Mouse (Mus musculus): ENCODE results near the gene Pabpc4. TPM values are rescaled to one million over a fixed set of nuclear protein-coding genes. Genes with fewer than 3 reads are reported as not detected.
"Not testable (repeated sequence)": the region's sequence is repeated elsewhere in the genome, so short reads cannot be mapped to it uniquely, and the experiment has no call there.

Gene Pabpc4
- polyA plus RNA-seq, 1 experiment from 2014 or later, result 56.2 TPM

DNA sequence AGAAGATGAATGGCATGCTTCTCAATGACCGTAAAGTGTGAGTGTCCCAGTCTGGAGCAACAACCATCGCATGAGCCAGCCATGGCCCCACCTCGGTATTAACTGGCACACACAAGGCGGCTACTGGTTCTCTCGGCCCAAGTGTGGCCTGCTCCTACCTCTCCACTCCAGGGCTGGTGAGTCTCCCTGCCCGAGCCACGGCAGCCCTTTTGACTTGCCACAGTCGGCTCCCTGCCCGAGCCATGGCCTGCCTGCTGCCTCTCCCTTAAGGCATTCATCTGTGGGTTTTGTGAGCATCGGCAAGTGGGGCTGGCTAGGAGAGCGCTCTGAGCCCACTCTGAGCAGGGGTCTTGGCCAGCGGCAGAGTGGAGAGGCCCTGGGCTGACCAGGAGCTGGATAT is 26.9 kb downstream of the Pabpc4 start:
- H3K36me3 ChIP-seq (ENCODE audit: control insufficient read depth, insufficient read depth, low read length), result peaks cover 42% of the 10 kb centered on the region

DNA sequence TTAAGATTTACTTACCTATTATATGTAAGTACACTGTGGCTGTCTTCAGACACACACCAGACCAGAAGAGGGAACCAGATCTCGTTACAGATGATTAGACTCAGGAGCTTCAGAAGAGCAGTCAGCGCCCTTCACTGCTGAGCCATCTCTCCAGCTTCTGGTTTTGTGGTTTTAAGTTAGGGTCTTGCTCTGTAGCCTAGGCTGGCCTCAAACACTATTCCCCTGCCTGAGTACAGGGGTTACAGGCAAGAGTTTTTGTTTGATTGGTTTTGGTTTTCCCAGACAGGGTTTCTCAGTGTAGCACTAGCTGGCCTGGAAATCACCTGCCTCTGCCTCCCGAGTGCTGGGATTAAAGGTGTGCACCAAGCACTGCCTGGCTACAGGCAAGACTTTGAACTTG is 30.2 kb downstream of the Pabpc4 start:
- H3K27me3 ChIP-seq (ENCODE audit: control insufficient read depth, insufficient read depth, low read length), result no peaks in the 10 kb centered on the region
- H3K4me2 ChIP-seq (ENCODE audit: low read depth, severe bottlenecking), result no peak overlapping the region
- H3K9ac ChIP-seq (ENCODE audit: low read length), result no peak overlapping the region
- H3K9me3 ChIP-seq (ENCODE audit: control insufficient read depth, low read length), result no peaks in the 10 kb centered on the region
- ATAC-seq (ENCODE audit: insufficient number of reproducible peaks, low FRiP score, low TSS enrichment, low read depth) (no peak), DNase-seq (ENCODE audit: low spot score) (no peak)
- peaks cover 3% of the 10 kb centered on the region; the same call in 1 of the 2 replicates for H3K4me1 ChIP-seq (ENCODE audit: control insufficient read depth, insufficient read depth, low read length)
- 82% methylated on average over 3 of the region's 3 CpGs for WGBS
- H3K36me3 ChIP-seq (ENCODE audit: control insufficient read depth, insufficient read depth, low read length), result peaks cover 71% of the 10 kb centered on the region
- no peak overlapping the region for H3K27ac ChIP-seq (replicated peaks; ENCODE audit: low read depth, low read length)
- H3K4me3 ChIP-seq (ENCODE audit: low read depth, low read length), result no peak overlapping the region

More for the DNA sequence above, 26.9 kb downstream of the Pabpc4 start:
- Histone ChIP-seq H3K4me1 (ENCODE audit: control insufficient read depth, insufficient read depth, low read length) (peaks cover 18% of the 10 kb centered on the region), H3K9ac (ENCODE audit: low read length) (no peak overlapping the region), H3K4me3 (ENCODE audit: low read depth, low read length) (no peak overlapping the region), H3K27ac (replicated peaks; ENCODE audit: low read depth, low read length) (no peak overlapping the region), H3K4me2 (ENCODE audit: low read depth, severe bottlenecking) (no peak overlapping the region), H3K27me3 (ENCODE audit: control insufficient read depth, insufficient read depth, low read length) (no peaks in the 10 kb centered on the region), H3K9me3 (ENCODE audit: control insufficient read depth, low read length) (no peaks in the 10 kb centered on the region)
- WGBS, result 88% methylated on average over 12 of the region's 12 CpGs
- ATAC-seq (ENCODE audit: insufficient number of reproducible peaks, low FRiP score, low TSS enrichment, low read depth), result no peak
- no peak for DNase-seq (ENCODE audit: low spot score)

DNA sequence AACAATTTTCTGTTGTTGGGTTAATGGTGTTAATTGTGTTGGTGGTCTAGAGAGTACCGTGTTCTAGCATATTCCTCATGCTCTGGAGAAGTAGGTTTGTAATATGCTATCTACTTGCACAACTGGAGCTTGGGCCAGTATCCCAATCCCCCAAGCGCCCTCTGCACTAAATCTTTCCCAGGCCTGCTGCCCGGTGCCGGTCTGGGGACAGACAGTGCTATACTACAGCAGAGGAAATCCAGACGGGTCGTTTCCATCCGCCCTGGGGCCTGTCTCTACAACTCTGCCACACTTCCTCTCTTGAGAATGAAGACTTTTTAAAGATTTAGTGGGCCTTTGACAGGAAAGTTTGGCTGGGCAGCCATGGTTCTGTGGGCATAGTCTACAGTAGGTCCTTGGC is 30.8 kb downstream of the Pabpc4 start:
- WGBS, result 83% methylated on average over 7 of the region's 7 CpGs
- Histone ChIP-seq H3K9ac (ENCODE audit: low read length) (no peak overlapping the region), H3K4me3 (ENCODE audit: low read depth, low read length) (no peak overlapping the region), H3K9me3 (ENCODE audit: control insufficient read depth, low read length) (no peaks in the 10 kb centered on the region), H3K4me1 (ENCODE audit: control insufficient read depth, insufficient read depth, low read length) (peaks cover 3% of the 10 kb centered on the region; the same call in 1 of the 2 replicates), H3K27me3 (ENCODE audit: control insufficient read depth, insufficient read depth, low read length) (no peaks in the 10 kb centered on the region), H3K36me3 (ENCODE audit: control insufficient read depth, insufficient read depth, low read length) (peaks cover 73% of the 10 kb centered on the region), H3K27ac (replicated peaks; ENCODE audit: low read depth, low read length) (no peak overlapping the region), H3K4me2 (ENCODE audit: low read depth, severe bottlenecking) (no peak overlapping the region)
- no peak for DNase-seq (ENCODE audit: low spot score)
- no peak for ATAC-seq (ENCODE audit: insufficient number of reproducible peaks, low FRiP score, low TSS enrichment, low read depth)

DNA sequence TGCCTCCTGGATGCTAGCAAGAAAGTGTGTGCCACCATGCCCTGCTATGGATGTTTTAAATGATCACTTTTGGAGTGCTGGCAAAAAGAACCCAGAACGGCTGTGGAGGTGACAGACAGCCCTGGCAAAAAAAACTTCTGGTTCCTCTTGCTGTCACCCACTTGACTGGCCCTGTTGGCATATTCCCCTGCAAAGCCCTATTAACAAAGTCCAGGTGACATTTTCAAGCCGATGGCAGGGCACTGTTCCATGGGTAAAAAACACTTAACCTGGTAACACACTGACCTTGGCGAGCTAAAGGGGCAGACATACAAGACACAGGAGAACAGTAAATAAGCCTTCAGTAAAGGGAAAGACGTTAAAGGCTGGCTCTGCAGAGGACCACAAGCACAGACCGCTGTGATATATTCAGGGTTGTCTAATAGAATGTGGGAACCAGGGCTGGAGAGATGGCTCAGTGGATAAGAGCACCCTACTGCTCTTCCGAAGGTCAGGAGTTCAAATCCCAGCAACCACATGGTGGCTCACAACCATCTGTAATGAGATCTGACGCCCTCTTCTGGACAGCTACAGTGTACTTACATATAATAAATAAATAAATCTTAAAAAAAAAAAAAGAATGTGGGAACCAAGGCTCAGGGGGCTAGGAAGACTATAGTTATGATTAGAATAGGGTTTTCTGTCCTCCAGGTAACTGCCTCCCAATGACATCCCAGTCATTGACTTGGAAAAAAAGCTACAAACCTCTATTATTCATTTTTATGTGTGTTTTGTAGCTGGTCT is 31.7 kb downstream of the Pabpc4 start:
- H3K36me3 ChIP-seq (ENCODE audit: control insufficient read depth, insufficient read depth, low read length), result peaks cover 67% of the 10 kb centered on the region
- H3K4me3 ChIP-seq (ENCODE audit: low read depth, low read length), result no peak overlapping the region
- ATAC-seq (ENCODE audit: insufficient number of reproducible peaks, low FRiP score, low TSS enrichment, low read depth) (no peak), DNase-seq (ENCODE audit: low spot score) (no peak)
- H3K27ac ChIP-seq (replicated peaks; ENCODE audit: low read depth, low read length), result no peak overlapping the region
- peaks cover 3% of the 10 kb centered on the region; the same call in 1 of the 2 replicates for H3K4me1 ChIP-seq (ENCODE audit: control insufficient read depth, insufficient read depth, low read length)
- H3K27me3 ChIP-seq (ENCODE audit: control insufficient read depth, insufficient read depth, low read length), result no peaks in the 10 kb centered on the region
- no peak overlapping the region for H3K4me2 ChIP-seq (ENCODE audit: low read depth, severe bottlenecking)
- WGBS, result 82% methylated on average over 7 of the region's 7 CpGs
- H3K9me3 ChIP-seq (ENCODE audit: control insufficient read depth, low read length), result no peaks in the 10 kb centered on the region
- no peak overlapping the region for H3K9ac ChIP-seq (ENCODE audit: low read length)

DNA sequence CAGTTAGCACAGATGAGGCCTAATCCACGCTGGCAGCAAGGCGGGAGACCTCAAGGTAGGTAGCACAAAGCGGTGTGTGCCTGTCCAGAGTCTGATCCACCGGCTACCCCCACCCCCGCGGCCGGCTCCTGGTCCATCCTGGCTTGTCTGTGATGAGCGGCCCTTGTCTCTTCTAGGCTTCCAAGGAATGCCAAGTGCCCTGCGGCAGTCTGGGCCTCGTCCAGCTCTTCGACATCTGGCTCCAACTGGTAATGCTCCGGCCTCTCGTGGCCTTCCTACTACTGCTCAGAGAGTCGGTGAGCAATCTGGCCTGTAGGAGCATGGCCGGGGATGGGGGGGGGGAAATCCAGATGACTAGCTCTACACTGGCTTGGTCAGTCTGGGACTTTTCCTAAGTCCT is 32.9 kb downstream of the Pabpc4 start:
- not testable (repeated sequence) for H3K9ac ChIP-seq (ENCODE audit: low read length); H3K27me3 ChIP-seq (ENCODE audit: control insufficient read depth, insufficient read depth, low read length); H3K9me3 ChIP-seq (ENCODE audit: control insufficient read depth, low read length); DNase-seq (ENCODE audit: low spot score); H3K4me1 ChIP-seq (ENCODE audit: control insufficient read depth, insufficient read depth, low read length); H3K4me3 ChIP-seq (ENCODE audit: low read depth, low read length); H3K27ac ChIP-seq (replicated peaks; ENCODE audit: low read depth, low read length); ATAC-seq (ENCODE audit: insufficient number of reproducible peaks, low FRiP score, low TSS enrichment, low read depth); H3K4me2 ChIP-seq (ENCODE audit: low read depth, severe bottlenecking)
- WGBS, result 86% methylated on average over 15 of the region's 15 CpGs
- H3K36me3 ChIP-seq (ENCODE audit: control insufficient read depth, insufficient read depth, low read length), result peaks cover 64% of the 10 kb centered on the region

DNA sequence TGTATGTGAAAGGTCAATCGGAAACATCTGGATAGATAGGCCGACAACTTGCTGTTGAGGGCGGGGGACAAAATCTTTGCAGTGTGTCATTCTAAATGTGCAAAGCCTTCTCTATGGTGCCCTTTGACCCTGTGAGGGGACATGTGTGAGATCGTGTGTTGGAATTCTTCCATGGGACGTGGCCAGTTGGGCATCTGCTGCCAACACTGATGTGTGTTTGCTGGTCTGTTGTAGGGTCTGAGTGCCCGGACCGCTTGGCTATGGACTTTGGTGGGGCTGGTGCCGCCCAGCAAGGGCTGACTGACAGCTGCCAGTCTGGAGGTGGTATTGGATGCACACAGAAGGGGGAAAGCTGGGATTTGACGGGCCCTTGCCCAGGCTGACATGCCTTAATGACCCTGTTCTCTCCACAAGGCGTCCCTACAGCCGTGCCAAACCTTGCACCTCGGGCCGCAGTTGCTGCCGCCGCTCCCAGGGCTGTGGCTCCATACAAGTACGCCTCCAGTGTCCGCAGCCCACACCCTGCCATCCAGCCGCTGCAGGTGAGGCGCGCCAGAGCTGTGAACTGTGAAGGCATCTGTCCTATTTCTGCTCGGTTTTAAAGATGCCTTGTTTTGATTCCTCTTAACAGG is 33.5 kb downstream of the Pabpc4 start:
- H3K27ac ChIP-seq (replicated peaks; ENCODE audit: low read depth, low read length), result no peak overlapping the region
- no peak overlapping the region for H3K9ac ChIP-seq (ENCODE audit: low read length)
- no peak overlapping the region for H3K4me3 ChIP-seq (ENCODE audit: low read depth, low read length)
- no peaks in the 10 kb centered on the region for H3K27me3 ChIP-seq (ENCODE audit: control insufficient read depth, insufficient read depth, low read length)
- H3K36me3 ChIP-seq (ENCODE audit: control insufficient read depth, insufficient read depth, low read length), result peaks cover 64% of the 10 kb centered on the region
- DNase-seq (ENCODE audit: low spot score) (no peak), ATAC-seq (ENCODE audit: insufficient number of reproducible peaks, low FRiP score, low TSS enrichment, low read depth) (no peak)
- WGBS, result 87% methylated on average over 21 of the region's 21 CpGs
- no peak overlapping the region for H3K4me2 ChIP-seq (ENCODE audit: low read depth, severe bottlenecking)
- no peaks in the 10 kb centered on the region for H3K9me3 ChIP-seq (ENCODE audit: control insufficient read depth, low read length)
- H3K4me1 ChIP-seq (ENCODE audit: control insufficient read depth, insufficient read depth, low read length), result no peaks in the 10 kb centered on the region

DNA sequence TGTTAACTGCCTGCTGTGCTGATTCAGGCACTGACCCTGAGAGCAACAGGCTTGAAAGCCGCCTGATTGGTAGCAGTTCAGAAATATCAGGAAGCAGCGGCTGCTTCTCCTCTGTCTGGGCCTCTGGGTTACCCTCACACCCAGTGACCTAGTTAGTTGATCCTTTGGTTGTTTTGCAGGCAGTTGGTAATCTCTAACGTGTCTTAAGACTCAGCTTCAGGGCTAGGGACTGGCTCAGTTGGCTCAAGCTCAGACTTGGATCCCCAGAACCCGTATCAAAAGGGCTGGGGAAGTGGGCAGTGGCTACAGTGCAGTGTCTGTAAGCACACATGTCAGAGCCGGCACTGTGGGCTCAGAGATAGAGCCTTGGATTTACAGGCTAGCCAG is 34.0 kb downstream of the Pabpc4 start:
- 89% methylated on average over 5 of the region's 5 CpGs for WGBS

DNA sequence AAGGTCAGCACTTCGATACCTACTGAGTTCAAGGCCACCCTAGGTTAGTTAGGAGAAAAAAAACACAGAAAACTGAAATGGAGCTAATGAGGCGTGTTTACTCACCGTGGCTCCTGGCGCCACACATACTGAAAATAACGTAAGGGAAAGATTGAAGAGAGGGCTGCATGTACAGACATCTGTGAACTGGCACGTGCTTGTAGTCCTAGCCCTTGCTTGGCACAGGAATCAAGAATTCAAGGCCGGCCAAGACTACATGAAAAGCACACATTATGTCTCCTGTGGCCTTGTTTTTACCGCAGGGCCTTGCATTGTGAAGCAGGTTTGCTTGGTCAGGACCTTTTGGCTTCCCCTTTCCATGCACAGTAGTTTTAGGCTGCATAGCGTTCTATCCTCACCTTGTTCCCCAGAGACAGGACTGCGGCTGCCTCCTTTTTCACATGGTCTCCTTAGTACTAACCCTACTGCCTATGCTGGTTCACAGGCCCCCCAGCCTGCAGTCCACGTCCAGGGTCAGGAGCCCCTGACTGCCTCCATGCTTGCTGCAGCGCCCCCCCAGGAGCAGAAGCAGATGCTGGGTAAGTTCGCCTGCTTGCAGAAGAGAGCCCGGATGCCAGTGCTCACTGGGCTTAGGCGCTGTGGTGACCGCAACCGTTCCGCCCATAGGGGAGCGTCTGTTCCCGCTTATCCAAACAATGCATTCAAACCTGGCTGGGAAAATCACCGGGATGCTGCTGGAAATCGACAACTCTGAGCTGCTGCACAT is 35.2 kb downstream of the Pabpc4 start:
- Histone ChIP-seq H3K27ac (replicated peaks; ENCODE audit: low read depth, low read length) (no peak overlapping the region), H3K4me3 (ENCODE audit: low read depth, low read length) (no peak overlapping the region), H3K4me1 (ENCODE audit: control insufficient read depth, insufficient read depth, low read length) (no peaks in the 10 kb centered on the region), H3K27me3 (ENCODE audit: control insufficient read depth, insufficient read depth, low read length) (no peaks in the 10 kb centered on the region), H3K9me3 (ENCODE audit: control insufficient read depth, low read length) (no peaks in the 10 kb centered on the region), H3K4me2 (ENCODE audit: low read depth, severe bottlenecking) (no peak overlapping the region), H3K9ac (ENCODE audit: low read length) (no peak overlapping the region), H3K36me3 (ENCODE audit: control insufficient read depth, insufficient read depth, low read length) (peaks cover 61% of the 10 kb centered on the region)
- ATAC-seq (ENCODE audit: insufficient number of reproducible peaks, low FRiP score, low TSS enrichment, low read depth), result no peak
- 92% methylated on average over 21 of the region's 22 CpGs for WGBS
- DNase-seq (ENCODE audit: low spot score), result no peak

More for the DNA sequence above, 34.0 kb downstream of the Pabpc4 start:
- no peaks in the 10 kb centered on the region for H3K27me3 ChIP-seq (ENCODE audit: control insufficient read depth, insufficient read depth, low read length)
- H3K4me1 ChIP-seq (ENCODE audit: control insufficient read depth, insufficient read depth, low read length), result no peaks in the 10 kb centered on the region
- peaks cover 65% of the 10 kb centered on the region for H3K36me3 ChIP-seq (ENCODE audit: control insufficient read depth, insufficient read depth, low read length)
- H3K4me3 ChIP-seq (ENCODE audit: low read depth, low read length), result no peak overlapping the region
- H3K4me2 ChIP-seq (ENCODE audit: low read depth, severe bottlenecking), result no peak overlapping the region
- DNase-seq (ENCODE audit: low spot score), result no peak
- no peak overlapping the region for H3K9ac ChIP-seq (ENCODE audit: low read length)
- no peak for ATAC-seq (ENCODE audit: insufficient number of reproducible peaks, low FRiP score, low TSS enrichment, low read depth)
- H3K27ac ChIP-seq (replicated peaks; ENCODE audit: low read depth, low read length), result no peak overlapping the region
- no peaks in the 10 kb centered on the region for H3K9me3 ChIP-seq (ENCODE audit: control insufficient read depth, low read length)
